Mouse (Mus musculus): ENCODE data around the gene Arrdc4. TPM values are rescaled to one million over a fixed set of nuclear protein-coding genes. Genes with fewer than 3 reads are reported as not detected.

Arrdc4 gene
- polyA plus RNA-seq, 1 experiment = 17.9 TPM

GRCm38 (mm10) chr7:68691454-68691853 is 57.6 kb downstream of the Arrdc4 start:
- WGBS = 50% methylated on average over 1 of the region's 1 CpGs
- H3K4me1 ChIP-seq (ENCODE audit: control insufficient read depth, insufficient read depth, low read length) = no peaks in the 10 kb centered on the region; the same call in 1 of the 2 replicates
- TF ChIP-seq POLR2A (IDR thresholded peaks at IDR 0.05; ENCODE audit: borderline replicate concordance, extremely low read depth, low read depth, low read length) (no peak), CTCF (IDR thresholded peaks at IDR 0.05; ENCODE audit: insufficient read depth, low read length) (no peak)
- no peak overlapping the region for H3K4me3 ChIP-seq (replicated peaks; ENCODE audit: extremely low read depth, low read depth, low read length)
- no peak for DNase-seq

DNA sequence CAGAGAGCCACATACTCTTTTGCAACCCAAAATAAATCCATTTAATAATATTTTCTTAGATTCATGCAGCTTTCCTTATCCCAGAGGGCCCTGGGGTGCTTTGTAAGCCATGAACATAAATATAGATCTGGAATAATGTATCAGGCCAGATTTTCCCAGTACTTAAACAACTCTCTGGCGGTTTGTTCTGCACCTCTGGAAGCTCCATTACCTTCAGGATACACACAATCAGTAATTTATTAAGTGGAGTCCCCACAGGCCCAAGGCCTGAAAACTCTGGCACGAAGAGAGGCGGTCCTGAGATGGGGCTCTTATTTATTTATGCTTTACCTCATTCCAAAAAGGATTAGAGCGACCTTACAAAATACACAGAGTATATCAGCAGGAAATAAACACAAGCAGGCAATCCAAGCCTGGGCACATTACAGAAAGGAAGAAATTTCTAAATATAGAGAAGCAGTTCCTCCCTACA is 61.9 kb downstream of the Arrdc4 start:
- TF ChIP-seq POLR2A (IDR thresholded peaks at IDR 0.05; ENCODE audit: borderline replicate concordance, extremely low read depth, low read depth, low read length) = no peak
- no peak for DNase-seq
- H3K4me3 ChIP-seq (replicated peaks; ENCODE audit: extremely low read depth, low read depth, low read length) = no peak overlapping the region
- peaks cover 7% of the 10 kb centered on the region for H3K4me1 ChIP-seq (ENCODE audit: control insufficient read depth, insufficient read depth, low read length)
- 25% methylated on average over 4 of the region's 4 CpGs for WGBS

Data from lung, adult 2 months (tissue).